Mouse (Mus musculus) mesoderm, embryonic 11.5 days (tissue): ENCODE results near the gene Gm14308.
"Not testable (repeated sequence)": the region's sequence is repeated elsewhere in the genome, so short reads cannot be mapped to it uniquely, and the experiment has no call there.

Experiments
- DNase-seq: peaks from one replicate; pipeline ENCODE4 v3.0.0-alpha.2; 2012; ENCODE audit warnings: low read depth, low spot score

The Gm14308 gene

DNA sequence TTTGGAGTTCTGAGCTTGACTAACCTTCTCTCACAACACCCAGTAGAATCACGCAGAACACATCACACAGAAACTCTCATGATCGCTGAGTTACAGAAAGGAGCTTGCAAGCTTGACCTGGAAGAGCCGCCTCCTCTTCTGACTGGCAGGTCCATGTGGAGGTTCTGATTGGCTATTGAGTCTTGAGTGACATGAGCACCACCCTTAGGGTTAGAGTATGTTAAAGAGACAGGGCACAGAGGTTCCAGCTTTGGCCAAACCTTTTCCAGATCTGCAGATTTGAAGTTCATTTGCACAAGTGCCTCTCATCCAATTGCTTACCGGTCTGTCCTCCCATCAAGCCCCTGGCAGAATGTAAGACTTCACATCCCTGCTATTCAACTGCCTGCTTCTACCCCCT is at the start of gene Gm14308:
Gene Gm14308, minus strand, starts transcription at position 101 of the 400 bp plus-strand sequence.
- DNase-seq: not testable (repeated sequence)

DNA sequence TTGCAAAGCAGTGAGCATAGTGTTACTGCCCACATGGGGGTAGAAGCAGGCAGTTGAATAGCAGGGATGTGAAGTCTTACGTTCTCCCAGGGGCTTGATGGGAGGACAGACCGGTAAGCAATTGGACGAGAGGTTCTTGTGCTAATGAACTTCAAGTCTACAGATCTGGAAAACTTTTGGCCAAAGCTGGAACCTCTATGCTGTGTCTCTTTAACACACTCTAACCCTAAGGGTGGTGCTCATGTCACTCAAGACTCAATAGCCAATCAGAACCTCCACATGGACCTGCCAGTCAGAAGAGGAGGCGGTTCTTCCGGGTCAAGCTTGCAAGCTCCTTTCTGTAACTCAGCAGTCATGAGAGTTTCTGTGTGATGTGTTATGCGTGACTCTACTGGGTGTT is 34.1 kb upstream of the Gm14308 start, which contains the start of gene Zfp973:
Gene Zfp973, plus strand, starts transcription at position 301 of the 400 bp plus-strand sequence.
- DNase-seq: not testable (repeated sequence)
